Mouse (Mus musculus) cortical plate, adult 2 months (tissue): ENCODE measurements around the gene Tbc1d15. TPM values are rescaled to one million over a fixed set of nuclear protein-coding genes. Genes with fewer than 3 reads are reported as not detected.

Experiments
- H3K27ac ChIP-seq: fragments of 200-500 bp; 2 replicates; pipeline ENCODE4 v1.5.1; 2012; ENCODE audit warnings: low read length, control low read depth, inconsistent platforms; ENCODE audit not compliant: insufficient read depth
- H3K4me1 ChIP-seq: fragments of 200-500 bp; 2 replicates; pipeline ENCODE4 v1.6.1; 2011; ENCODE audit warnings: low read length; ENCODE audit not compliant: control insufficient read depth, insufficient read depth
- H3K4me3 ChIP-seq: fragments of 200-500 bp; 2 replicates; pipeline ENCODE4 v1.5.1; 2011; ENCODE audit warnings: mild to moderate bottlenecking, low read length, control low read depth; ENCODE audit not compliant: insufficient read depth
- CTCF ChIP-seq: fragments of 200-500 bp; IDR thresholded peaks from 2 replicates; pipeline ENCODE4 v1.5.1; 2011; ENCODE audit warnings: mild to moderate bottlenecking, control low read depth, low read length; ENCODE audit not compliant: insufficient read depth; ENCODE audit errors: extremely low read depth
- POLR2A ChIP-seq: fragments of 200-500 bp; IDR thresholded peaks from 2 replicates; pipeline ENCODE4 v1.6.1; 2011; ENCODE audit warnings: mild to moderate bottlenecking, low read length, control low read depth; ENCODE audit not compliant: insufficient read depth; ENCODE audit errors: extremely low read depth
- polyA plus RNA-seq: library from polyadenylated mRNA; depleted of rRNA; stranded (reverse); fragments of >200 nt; gene quantifications from 2 replicates; pipeline ENCODE4 v1.2.3, GENCODE M21; 2012

Gene Tbc1d15
- polyA plus RNA-seq, 1 experiment: 30.8 TPM

- H3K27ac ChIP-seq: no peak overlapping the region
- no peak for TF ChIP-seq CTCF
- no peak for TF ChIP-seq POLR2A
These were observed 3.2 kb downstream of the Tbc1d15 start for GRCm38 (mm10) chr10:115248041-115248440.

GRCm38 (mm10) chr10:115245488-115245887, 5.8 kb downstream of the Tbc1d15 start:
- H3K4me3 ChIP-seq: no peak overlapping the region
- no peak for TF ChIP-seq POLR2A
- TF ChIP-seq CTCF: no peak
- peaks cover 8% of the 10 kb centered on the region for H3K4me1 ChIP-seq
- no peak overlapping the region for H3K27ac ChIP-seq

More at GRCm38 (mm10) chr10:115248041-115248440, 3.2 kb downstream of the Tbc1d15 start:
- H3K4me3 ChIP-seq: no peak overlapping the region
- H3K4me1 ChIP-seq: peaks cover 4% of the 10 kb centered on the region; the same call in 1 of the 2 replicates

- no peak overlapping the region for H3K27ac ChIP-seq
- peaks cover 4% of the 10 kb centered on the region for H3K4me1 ChIP-seq
- peak; percentile 45; the same call in 1 of the 2 replicates for TF ChIP-seq CTCF
- no peak for TF ChIP-seq POLR2A
- H3K4me3 ChIP-seq: no peak overlapping the region
These were observed 10.1 kb downstream of the Tbc1d15 start for GRCm38 (mm10) chr10:115241082-115241595.

GRCm38 (mm10) chr10:115237931-115238330, 13.3 kb downstream of the Tbc1d15 start:
- H3K27ac ChIP-seq: no peak overlapping the region
- TF ChIP-seq CTCF (no peak), POLR2A (no peak)
- peaks cover 4% of the 10 kb centered on the region for H3K4me1 ChIP-seq
- no peak overlapping the region for H3K4me3 ChIP-seq

GRCm38 (mm10) chr10:115236733-115237132, 14.5 kb downstream of the Tbc1d15 start:
- H3K4me1 ChIP-seq: no peaks in the 10 kb centered on the region
- no peak overlapping the region for H3K4me3 ChIP-seq
- no peak overlapping the region for H3K27ac ChIP-seq
- TF ChIP-seq POLR2A (no peak), CTCF (no peak)

GRCm38 (mm10) chr10:115235501-115235900, 15.8 kb downstream of the Tbc1d15 start:
- Histone ChIP-seq H3K4me1 (no peaks in the 10 kb centered on the region), H3K4me3 (no peak overlapping the region), H3K27ac (no peak overlapping the region)
- no peak for TF ChIP-seq POLR2A
- TF ChIP-seq CTCF: no peak

GRCm38 (mm10) chr10:115233798-115234197, 17.5 kb downstream of the Tbc1d15 start:
- no peak overlapping the region for H3K27ac ChIP-seq
- TF ChIP-seq CTCF (no peak), POLR2A (no peak)
- no peak overlapping the region for H3K4me3 ChIP-seq
- no peaks in the 10 kb centered on the region for H3K4me1 ChIP-seq

- TF ChIP-seq POLR2A (no peak), CTCF (no peak)
- Histone ChIP-seq H3K4me1 (no peaks in the 10 kb centered on the region), H3K27ac (no peak overlapping the region), H3K4me3 (no peak overlapping the region)
These were observed 18.8 kb downstream of the Tbc1d15 start for GRCm38 (mm10) chr10:115232513-115232912.

GRCm38 (mm10) chr10:115229023-115229422, 22.2 kb downstream of the Tbc1d15 start:
- H3K4me3 ChIP-seq: no peak overlapping the region
- H3K4me1 ChIP-seq: no peaks in the 10 kb centered on the region
- TF ChIP-seq CTCF: no peak
- no peak for TF ChIP-seq POLR2A
- H3K27ac ChIP-seq: no peak overlapping the region

GRCm38 (mm10) chr10:115226586-115226985, 24.7 kb downstream of the Tbc1d15 start:
- TF ChIP-seq CTCF (no peak), POLR2A (no peak)
- Histone ChIP-seq H3K27ac (no peak overlapping the region), H3K4me1 (no peaks in the 10 kb centered on the region; the same call in 1 of the 2 replicates), H3K4me3 (no peak overlapping the region)
